In the genomic region with DNA sequence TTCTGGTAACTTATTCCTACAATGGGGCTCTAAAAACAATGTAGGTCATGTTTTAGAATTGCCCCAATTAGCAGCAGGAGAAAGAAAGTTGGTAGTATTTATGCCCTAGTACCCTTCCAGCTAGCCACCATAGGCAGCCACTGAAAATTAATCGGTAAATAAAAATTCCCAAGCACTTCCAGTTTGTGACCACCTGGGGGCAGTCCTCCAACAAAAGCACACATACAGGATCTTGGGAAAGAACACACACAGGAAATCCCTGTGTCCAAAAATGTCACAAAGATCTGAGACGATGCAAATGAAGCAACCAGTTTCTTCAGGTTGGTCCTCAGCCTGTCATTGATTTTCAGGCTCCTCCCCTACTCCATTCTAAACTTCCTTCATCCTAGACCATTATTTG, we compare ENCODE assay signal across 10 mouse cellular contexts.
A peak's percentile ranks its signal among the peaks of the same experiment; 100 is the strongest.
DNase-seq lines count a peak whose midpoint lies in the region; ATAC-seq and TF ChIP-seq lines count a peak whose summit lies in the region.
"Had no signal": no experiment of that assay in that cellular context is flagged by ENCODE, and none has a peak within 500 bp of the region (broad histone marks: within the 10 kb centered on the region; RNA-seq: fewer than 3 reads in every experiment).

No protein-coding gene starts in this region.

- H3K4me2 ChIP-seq in hindbrain, embryonic 14.5 days (replicated peaks) = no peak overlapping the region
- H3K4me2 ChIP-seq in hindbrain, embryonic 12.5 days (replicated peaks) = no peak overlapping the region
- no peak overlapping the region for H3K4me2 ChIP-seq in forebrain, postnatal 0 days (ENCODE audit: low read depth)
- H3K4me2 ChIP-seq in neural tube, embryonic 11.5 days (ENCODE audit: low read depth) = no peak overlapping the region
- H3K4me2 ChIP-seq: embryonic facial prominence, embryonic 13.5 days; limb, embryonic 13.5 days had no signal

- peak; percentile 63; the same call in 1 of the 2 replicates for TF ChIP-seq CTCF in brain, embryonic 14.5 days (IDR thresholded peaks at IDR 0.05; ENCODE audit: borderline replicate concordance, extremely low read depth, insufficient read depth, insufficient read length)
- TF ChIP-seq CTCF in forebrain, postnatal 0 days (IDR thresholded peaks at IDR 0.05; ENCODE audit: low read depth) = peak; percentile 57

- no peaks in the 10 kb centered on the region for H3K4me1 ChIP-seq in hindbrain, embryonic 14.5 days (replicated peaks; ENCODE audit: control insufficient read depth, insufficient read depth, low read length)
- no peaks in the 10 kb centered on the region for H3K4me1 ChIP-seq in hindbrain, embryonic 12.5 days
- no peaks in the 10 kb centered on the region for H3K4me1 ChIP-seq in forebrain, postnatal 0 days (ENCODE audit: insufficient read depth)
- H3K4me1 ChIP-seq in neural tube, embryonic 11.5 days (ENCODE audit: control insufficient read depth, insufficient read depth, low read length) = no peaks in the 10 kb centered on the region
- H3K4me1 ChIP-seq: embryonic facial prominence, embryonic 13.5 days; limb, embryonic 13.5 days had no signal

- H3K27ac ChIP-seq in hindbrain, embryonic 14.5 days = no peak overlapping the region
- H3K27ac ChIP-seq in hindbrain, embryonic 12.5 days = no peak overlapping the region
- no peak overlapping the region for H3K27ac ChIP-seq in forebrain, postnatal 0 days (ENCODE audit: low read depth, low read length)
- no peak overlapping the region for H3K27ac ChIP-seq in neural tube, embryonic 11.5 days (ENCODE audit: low read depth, low read length)
- H3K27ac ChIP-seq: embryonic facial prominence, embryonic 13.5 days; limb, embryonic 13.5 days had no signal

- no peak overlapping the region for H3K4me3 ChIP-seq in hindbrain, embryonic 14.5 days (replicated peaks; ENCODE audit: low read length)
- H3K4me3 ChIP-seq in hindbrain, embryonic 12.5 days = no peak overlapping the region
- H3K4me3 ChIP-seq in forebrain, postnatal 0 days (ENCODE audit: low read depth, low read length) = no peak overlapping the region
- H3K4me3 ChIP-seq in neural tube, embryonic 11.5 days (ENCODE audit: low read depth, low read length) = no peak overlapping the region
- H3K4me3 ChIP-seq: embryonic facial prominence, embryonic 13.5 days; limb, embryonic 13.5 days had no signal

- no peak for TF ChIP-seq POLR2A in brain, embryonic 14.5 days (IDR thresholded peaks at IDR 0.05; ENCODE audit: borderline replicate concordance, extremely low read depth, insufficient read depth, insufficient read length, poor library complexity, severe bottlenecking)

- H3K36me3 ChIP-seq in hindbrain, embryonic 14.5 days (replicated peaks; ENCODE audit: control insufficient read depth, insufficient read depth) = no peaks in the 10 kb centered on the region
- no peaks in the 10 kb centered on the region for H3K36me3 ChIP-seq in hindbrain, embryonic 12.5 days
- H3K36me3 ChIP-seq in forebrain, postnatal 0 days (ENCODE audit: insufficient read depth) = no peaks in the 10 kb centered on the region
- H3K36me3 ChIP-seq in neural tube, embryonic 11.5 days (ENCODE audit: control insufficient read depth, insufficient read depth, low read length) = no peaks in the 10 kb centered on the region
- H3K36me3 ChIP-seq: embryonic facial prominence, embryonic 13.5 days; limb, embryonic 13.5 days had no signal

- H3K27me3 ChIP-seq in hindbrain, embryonic 14.5 days (ENCODE audit: control insufficient read depth, insufficient read depth, low read length) = no peaks in the 10 kb centered on the region
- H3K27me3 ChIP-seq in hindbrain, embryonic 12.5 days = no peaks in the 10 kb centered on the region
- no peaks in the 10 kb centered on the region for H3K27me3 ChIP-seq in forebrain, postnatal 0 days (ENCODE audit: insufficient read depth, low read length)
- H3K27me3 ChIP-seq in neural tube, embryonic 11.5 days (ENCODE audit: control insufficient read depth, insufficient read depth, low read length) = no peaks in the 10 kb centered on the region
- H3K27me3 ChIP-seq: embryonic facial prominence, embryonic 13.5 days; limb, embryonic 13.5 days had no signal

- peak; percentile 33 for DNase-seq in hindbrain, embryonic 14.5 days (ENCODE audit: low spot score)
- peak; percentile 65 for DNase-seq in ES-CJ7 (ENCODE audit: low read depth, low spot score)
- peak; percentile 75 for DNase-seq in brain, embryonic 14.5 days (ENCODE audit: low read depth)
- DNase-seq in forebrain, postnatal 0 days = peak; percentile 55
- peak; percentile 47 to 62 for DNase-seq in layer of hippocampus, postnatal 10 days (ENCODE audit: low spot score in 2 of 2)
- DNase-seq in neural tube, embryonic 11.5 days (ENCODE audit: low spot score) = peak; percentile 38
- no peak for DNase-seq in urinary bladder, adult 2 months (ENCODE audit: low spot score)

- no peak overlapping the region for H3K9ac ChIP-seq in hindbrain, embryonic 14.5 days
- H3K9ac ChIP-seq in hindbrain, embryonic 12.5 days = no peak overlapping the region
- no peak overlapping the region for H3K9ac ChIP-seq in forebrain, postnatal 0 days
- H3K9ac ChIP-seq in neural tube, embryonic 11.5 days (ENCODE audit: low read length) = no peak overlapping the region
- H3K9ac ChIP-seq: embryonic facial prominence, embryonic 13.5 days; limb, embryonic 13.5 days had no signal

- WGBS in hindbrain, embryonic 14.5 days = 43% methylated on average over 2 of the region's 2 CpGs
- WGBS in hindbrain, embryonic 12.5 days = 48% methylated on average over 2 of the region's 2 CpGs
- WGBS in forebrain, postnatal 0 days = 30% methylated on average over 2 of the region's 2 CpGs
- WGBS in neural tube, embryonic 11.5 days = 58% methylated on average over 2 of the region's 2 CpGs

- ATAC-seq in hindbrain, embryonic 14.5 days (ENCODE audit: low FRiP score) = no peak
- ATAC-seq in hindbrain, embryonic 12.5 days (ENCODE audit: low FRiP score) = no peak
- no peak for ATAC-seq in forebrain, postnatal 0 days
- ATAC-seq in neural tube, embryonic 11.5 days (ENCODE audit: insufficient read depth, low FRiP score, low TSS enrichment) = no peak

- H3K9me3 ChIP-seq in hindbrain, embryonic 14.5 days (ENCODE audit: control insufficient read depth, low read length) = no peaks in the 10 kb centered on the region
- no peaks in the 10 kb centered on the region for H3K9me3 ChIP-seq in hindbrain, embryonic 12.5 days (replicated peaks)
- H3K9me3 ChIP-seq in forebrain, postnatal 0 days (ENCODE audit: low read length) = no peaks in the 10 kb centered on the region
- H3K9me3 ChIP-seq in neural tube, embryonic 11.5 days (ENCODE audit: control insufficient read depth, low read length) = no peaks in the 10 kb centered on the region
- H3K9me3 ChIP-seq: embryonic facial prominence, embryonic 13.5 days had no signal
